Mouse (Mus musculus): ENCODE data around the gene Vhl.

DNA sequence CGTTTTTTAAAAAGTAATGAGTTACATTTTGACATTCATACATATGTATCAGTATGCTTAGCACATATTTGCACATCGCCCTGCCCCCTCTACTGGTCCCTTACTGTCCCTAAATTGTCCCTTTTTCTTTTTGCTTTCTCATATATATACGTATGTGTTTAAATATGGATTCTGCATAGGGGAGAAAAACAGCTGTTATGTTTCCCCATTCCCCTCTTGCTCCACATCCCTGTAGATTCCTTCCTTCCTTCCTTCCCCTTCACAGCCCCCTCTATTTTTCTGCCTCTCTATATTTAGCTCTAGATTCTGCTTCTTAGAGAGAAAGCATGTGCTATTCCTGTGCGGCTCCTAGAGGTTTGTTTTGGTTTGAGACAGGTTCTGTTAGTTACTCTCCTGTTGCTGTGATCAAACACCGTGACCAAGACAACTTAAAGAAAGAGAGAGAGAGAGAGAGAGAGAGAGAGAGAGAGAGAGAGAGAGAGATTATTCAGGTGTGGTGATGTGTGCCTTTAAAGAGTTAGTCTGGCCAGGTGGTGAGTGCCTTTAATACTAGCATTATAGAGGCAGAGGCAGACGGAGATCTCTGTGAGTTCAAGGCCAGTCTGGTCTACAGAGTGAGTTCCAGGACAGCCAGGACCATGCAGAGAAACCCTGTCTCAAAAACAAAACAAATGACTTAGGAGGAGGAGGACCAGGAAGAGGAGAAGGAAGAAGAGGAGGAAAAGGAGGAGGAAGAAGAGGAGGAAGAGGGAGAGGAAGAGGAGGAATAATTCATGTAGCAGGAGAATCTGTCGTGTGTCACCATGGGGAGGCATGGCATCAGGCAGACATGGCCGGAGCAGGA lies 36.1 kb downstream of the Vhl start:
- TF ChIP-seq CTCF (IDR thresholded peaks at IDR 0.05 in 2 of 3, conservative IDR thresholded peaks at IDR 0.05 in 1 of 3; ENCODE audit: control insufficient read depth in 1 of 3, insufficient read depth in 1 of 3, low read depth in 2 of 3, low read length in 3 of 3, poor library complexity in 1 of 3, severe bottlenecking in 1 of 3): no peak
- TF ChIP-seq GATA1 (IDR thresholded peaks at IDR 0.05; ENCODE audit: low read depth, low read length): no peak
- no peak for TF ChIP-seq MXI1 (IDR thresholded peaks at IDR 0.05; ENCODE audit: low read depth, low read length)
- TF ChIP-seq E2F4 (IDR thresholded peaks at IDR 0.05; ENCODE audit: borderline replicate concordance, low read depth, low read length): no peak
- TF ChIP-seq ZMIZ1 (IDR thresholded peaks at IDR 0.05; ENCODE audit: low read depth, low read length): no peak

All from MEL (cell line).